Mouse (Mus musculus): ENCODE measurements at regions not wholly inside any gene's neighbourhood (a gene's known extent, or its start where the extent isn't known, plus 50 kb on each side); places are given as distances from the start of the nearest gene placed in this dataset.

DNA sequence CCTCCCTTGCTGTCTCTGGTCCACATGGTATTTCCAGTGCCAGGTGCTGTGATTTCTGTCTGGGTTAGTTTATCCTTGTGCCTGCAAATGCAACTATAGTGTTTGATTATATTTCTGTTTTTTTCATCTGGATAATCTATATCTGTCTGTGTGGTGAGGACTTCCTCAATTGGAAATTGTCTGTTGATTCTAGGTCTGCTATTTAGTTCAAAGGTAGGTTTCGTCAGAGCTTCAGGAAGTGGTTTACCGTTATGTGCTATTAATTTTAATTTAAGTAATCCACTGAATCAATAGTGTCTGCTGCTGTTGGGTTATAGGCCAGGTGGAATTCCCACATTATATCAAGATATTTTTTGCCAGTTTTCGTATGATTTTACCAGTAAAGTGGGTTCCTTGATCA lies 2143.9 kb downstream of the 4930444P10Rik start:
- Histone ChIP-seq H3K9me3 (ENCODE audit: control insufficient read depth, low read length) (no peaks in the 10 kb centered on the region), H3K27ac (replicated peaks; ENCODE audit: low read depth, low read length) (no peak overlapping the region), H3K36me3 (ENCODE audit: control insufficient read depth, insufficient read depth, low read length) (no peaks in the 10 kb centered on the region), H3K4me2 (replicated peaks; ENCODE audit: low read depth, low read length, severe bottlenecking) (no peak overlapping the region), H3K4me3 (replicated peaks; ENCODE audit: low read length) (no peak overlapping the region), H3K9ac (ENCODE audit: low read depth, low read length, severe bottlenecking) (no peak overlapping the region), H3K4me1 (ENCODE audit: control insufficient read depth, insufficient read depth, low read length) (no peaks in the 10 kb centered on the region), H3K27me3 (ENCODE audit: control insufficient read depth, insufficient read depth, low read length) (no peaks in the 10 kb centered on the region)
- no peak for TF ChIP-seq POLR2A (IDR thresholded peaks at IDR 0.05; ENCODE audit: borderline replicate concordance, extremely low read depth, insufficient read depth, insufficient read length)
- 76% methylated on average over 3 of the region's 3 CpGs for WGBS
- no peak for ATAC-seq (ENCODE audit: low FRiP score, low read depth)
- DNase-seq (ENCODE audit: low spot score): no peak

DNA sequence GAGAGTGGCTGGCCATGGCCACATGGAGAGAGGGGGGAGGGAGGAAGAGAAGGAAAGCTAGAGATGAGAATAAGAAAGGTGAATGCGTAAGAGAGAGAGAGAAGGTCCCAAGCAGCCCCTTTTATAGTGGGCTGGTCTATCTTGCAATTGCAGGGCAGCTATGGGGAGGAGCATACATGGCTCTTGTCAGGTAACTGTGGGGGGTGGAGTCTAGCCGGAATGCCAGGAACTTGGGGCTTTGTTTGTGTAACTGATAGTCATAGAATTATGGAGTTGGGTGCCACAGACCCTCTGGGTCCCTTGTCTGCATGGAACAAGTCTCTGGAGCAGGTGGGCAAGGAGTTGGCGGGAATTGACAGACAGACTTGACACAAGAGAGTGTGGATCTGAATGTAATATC lies 2151.8 kb downstream of the 4930444P10Rik start:
- Histone ChIP-seq H3K4me1 (ENCODE audit: control insufficient read depth, insufficient read depth, low read length) (no peaks in the 10 kb centered on the region), H3K4me2 (replicated peaks; ENCODE audit: low read depth, low read length, severe bottlenecking) (no peak overlapping the region), H3K9ac (ENCODE audit: low read depth, low read length, severe bottlenecking) (no peak overlapping the region), H3K9me3 (ENCODE audit: control insufficient read depth, low read length) (no peaks in the 10 kb centered on the region), H3K27me3 (ENCODE audit: control insufficient read depth, insufficient read depth, low read length) (no peaks in the 10 kb centered on the region), H3K4me3 (replicated peaks; ENCODE audit: low read length) (no peak overlapping the region), H3K27ac (replicated peaks; ENCODE audit: low read depth, low read length) (no peak overlapping the region), H3K36me3 (ENCODE audit: control insufficient read depth, insufficient read depth, low read length) (no peaks in the 10 kb centered on the region)
- no peak for TF ChIP-seq POLR2A (IDR thresholded peaks at IDR 0.05; ENCODE audit: borderline replicate concordance, extremely low read depth, insufficient read depth, insufficient read length)
- no peak for ATAC-seq (ENCODE audit: low FRiP score, low read depth)
- DNase-seq (ENCODE audit: low spot score): no peak
- WGBS: 94% methylated on average over 3 of the region's 3 CpGs

DNA sequence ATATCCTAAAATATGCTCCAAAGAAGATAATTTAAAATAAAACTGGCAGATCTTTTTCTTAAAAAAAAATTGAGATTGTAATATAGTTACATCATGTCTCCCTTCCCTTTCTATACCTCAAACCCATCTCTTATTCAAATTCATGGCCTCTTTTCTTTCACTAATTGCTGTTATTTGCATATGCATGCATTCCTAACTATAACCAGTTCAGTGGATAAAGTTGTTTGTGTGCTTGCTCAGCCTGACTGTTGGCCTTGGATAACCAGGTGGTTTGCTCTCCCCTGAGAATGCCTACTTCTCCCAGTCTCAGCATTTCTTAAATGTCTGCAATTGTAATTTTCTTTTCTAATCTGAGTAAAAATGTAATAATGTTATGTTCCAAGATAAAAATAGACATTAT lies 2154.8 kb downstream of the 4930444P10Rik start:
- H3K9me3 ChIP-seq (ENCODE audit: control insufficient read depth, low read length): no peaks in the 10 kb centered on the region
- TF ChIP-seq POLR2A (IDR thresholded peaks at IDR 0.05; ENCODE audit: borderline replicate concordance, extremely low read depth, insufficient read depth, insufficient read length): no peak
- H3K4me2 ChIP-seq (replicated peaks; ENCODE audit: low read depth, low read length, severe bottlenecking): no peak overlapping the region
- no peaks in the 10 kb centered on the region for H3K4me1 ChIP-seq (ENCODE audit: control insufficient read depth, insufficient read depth, low read length)
- H3K4me3 ChIP-seq (replicated peaks; ENCODE audit: low read length): no peak overlapping the region
- H3K9ac ChIP-seq (ENCODE audit: low read depth, low read length, severe bottlenecking): no peak overlapping the region
- no peaks in the 10 kb centered on the region for H3K27me3 ChIP-seq (ENCODE audit: control insufficient read depth, insufficient read depth, low read length)
- ATAC-seq (ENCODE audit: low FRiP score, low read depth): no peak
- no peak for DNase-seq (ENCODE audit: low spot score)
- H3K27ac ChIP-seq (replicated peaks; ENCODE audit: low read depth, low read length): no peak overlapping the region
- no peaks in the 10 kb centered on the region for H3K36me3 ChIP-seq (ENCODE audit: control insufficient read depth, insufficient read depth, low read length)

DNA sequence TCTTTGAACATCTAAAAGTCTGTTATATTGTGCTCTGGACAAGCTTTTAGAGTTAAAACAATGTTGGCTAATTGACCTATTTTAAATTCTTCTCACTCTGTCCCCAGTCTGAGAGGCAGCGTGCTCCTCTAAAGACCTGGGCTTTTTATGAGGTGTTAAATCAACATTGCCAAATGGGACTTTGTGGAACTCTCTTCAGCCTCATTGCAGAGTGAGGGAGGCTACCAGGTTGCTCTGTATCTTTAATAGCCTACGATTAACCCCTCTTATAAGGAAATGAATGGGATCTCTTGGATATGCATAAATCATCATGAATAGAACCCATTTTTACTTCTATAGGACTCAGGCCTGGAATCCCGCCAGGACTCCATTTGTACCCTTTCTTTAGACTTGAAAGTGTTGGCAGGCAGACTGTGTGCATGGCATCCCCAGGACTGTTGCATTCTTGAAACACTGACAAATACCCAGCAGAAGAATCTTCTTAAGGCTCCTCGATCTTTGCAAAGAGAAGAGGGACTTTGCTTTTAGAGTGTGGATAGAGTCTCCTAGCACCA lies 2157.1 kb downstream of the 4930444P10Rik start:
- DNase-seq (ENCODE audit: low spot score) (peak; percentile 26), ATAC-seq (ENCODE audit: low FRiP score, low read depth) (no peak)

DNA sequence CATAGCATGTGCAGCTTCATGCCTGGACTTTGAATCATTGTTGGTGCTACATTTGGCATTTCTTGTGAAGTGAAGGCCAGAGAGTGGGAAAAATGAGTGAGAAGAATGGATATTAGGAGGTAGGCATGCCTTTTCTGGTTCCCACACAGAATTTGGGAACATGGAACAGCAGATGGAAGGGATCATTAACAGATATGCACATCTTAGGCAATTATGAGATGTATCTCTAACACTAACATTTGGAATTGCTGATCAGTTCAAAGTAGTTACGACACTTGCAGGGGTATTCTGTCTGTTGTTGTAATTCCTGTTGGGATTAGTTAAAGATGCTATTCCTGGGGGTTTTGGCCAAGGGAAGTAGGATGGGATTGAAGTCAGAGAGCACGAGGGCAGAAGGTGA lies 2164.4 kb downstream of the 4930444P10Rik start:
- Histone ChIP-seq H3K36me3 (ENCODE audit: control insufficient read depth, insufficient read depth, low read length) (no peaks in the 10 kb centered on the region), H3K9me3 (ENCODE audit: control insufficient read depth, low read length) (no peaks in the 10 kb centered on the region), H3K27me3 (ENCODE audit: control insufficient read depth, insufficient read depth, low read length) (no peaks in the 10 kb centered on the region), H3K4me3 (replicated peaks; ENCODE audit: low read length) (no peak overlapping the region), H3K9ac (ENCODE audit: low read depth, low read length, severe bottlenecking) (no peak overlapping the region), H3K27ac (replicated peaks; ENCODE audit: low read depth, low read length) (no peak overlapping the region), H3K4me2 (replicated peaks; ENCODE audit: low read depth, low read length, severe bottlenecking) (no peak overlapping the region), H3K4me1 (ENCODE audit: control insufficient read depth, insufficient read depth, low read length) (no peaks in the 10 kb centered on the region)
- 87% methylated on average over 2 of the region's 2 CpGs for WGBS
- TF ChIP-seq POLR2A (IDR thresholded peaks at IDR 0.05; ENCODE audit: borderline replicate concordance, extremely low read depth, insufficient read depth, insufficient read length): no peak
- DNase-seq (ENCODE audit: low spot score): no peak
- ATAC-seq (ENCODE audit: low FRiP score, low read depth): no peak

More for the DNA sequence above, 2157.1 kb downstream of the 4930444P10Rik start:
- no peak overlapping the region for H3K4me2 ChIP-seq (replicated peaks; ENCODE audit: low read depth, low read length, severe bottlenecking)
- no peak overlapping the region for H3K4me3 ChIP-seq (replicated peaks; ENCODE audit: low read length)
- TF ChIP-seq POLR2A (IDR thresholded peaks at IDR 0.05; ENCODE audit: borderline replicate concordance, extremely low read depth, insufficient read depth, insufficient read length): no peak
- 22% methylated on average over 4 of the region's 4 CpGs for WGBS
- H3K9ac ChIP-seq (ENCODE audit: low read depth, low read length, severe bottlenecking): no peak overlapping the region
- no peaks in the 10 kb centered on the region for H3K27me3 ChIP-seq (ENCODE audit: control insufficient read depth, insufficient read depth, low read length)
- no peaks in the 10 kb centered on the region for H3K4me1 ChIP-seq (ENCODE audit: control insufficient read depth, insufficient read depth, low read length)
- H3K27ac ChIP-seq (replicated peaks; ENCODE audit: low read depth, low read length): no peak overlapping the region
- H3K36me3 ChIP-seq (ENCODE audit: control insufficient read depth, insufficient read depth, low read length): no peaks in the 10 kb centered on the region
- H3K9me3 ChIP-seq (ENCODE audit: control insufficient read depth, low read length): no peaks in the 10 kb centered on the region

DNA sequence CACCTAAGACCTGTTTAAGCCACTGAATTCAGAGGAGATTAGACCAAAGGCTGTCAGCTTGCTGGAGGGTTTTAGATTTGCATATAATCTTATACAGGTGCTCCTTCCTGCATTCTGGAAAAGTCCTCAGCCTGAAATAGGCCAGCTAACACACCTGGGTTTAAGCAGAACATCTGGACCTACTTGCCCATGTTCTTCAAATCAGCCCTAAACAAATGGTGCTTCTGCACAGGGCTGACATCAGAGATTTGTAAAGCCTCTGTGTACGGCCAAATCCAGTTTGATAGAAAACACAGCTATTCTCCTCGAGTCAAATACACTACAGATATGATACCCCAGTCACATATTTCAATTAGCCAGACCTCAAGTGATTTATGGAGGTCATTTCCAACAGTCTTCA lies 2165.2 kb downstream of the 4930444P10Rik start:
- no peak overlapping the region for H3K4me3 ChIP-seq (replicated peaks; ENCODE audit: low read length)
- no peak overlapping the region for H3K27ac ChIP-seq (replicated peaks; ENCODE audit: low read depth, low read length)
- no peaks in the 10 kb centered on the region for H3K9me3 ChIP-seq (ENCODE audit: control insufficient read depth, low read length)
- H3K4me1 ChIP-seq (ENCODE audit: control insufficient read depth, insufficient read depth, low read length): no peaks in the 10 kb centered on the region
- 27% methylated on average over 2 of the region's 2 CpGs for WGBS
- ATAC-seq (ENCODE audit: low FRiP score, low read depth) (0 out of 2 replicates have a peak, but pooled peaks have one; percentile 23), DNase-seq (ENCODE audit: low spot score) (no peak)
- H3K36me3 ChIP-seq (ENCODE audit: control insufficient read depth, insufficient read depth, low read length): no peaks in the 10 kb centered on the region
- no peak for TF ChIP-seq POLR2A (IDR thresholded peaks at IDR 0.05; ENCODE audit: borderline replicate concordance, extremely low read depth, insufficient read depth, insufficient read length)
- no peaks in the 10 kb centered on the region for H3K27me3 ChIP-seq (ENCODE audit: control insufficient read depth, insufficient read depth, low read length)
- H3K9ac ChIP-seq (ENCODE audit: low read depth, low read length, severe bottlenecking): no peak overlapping the region
- no peak overlapping the region for H3K4me2 ChIP-seq (replicated peaks; ENCODE audit: low read depth, low read length, severe bottlenecking)

Data from limb, embryonic 14.5 days (tissue).